Mouse (Mus musculus): ENCODE results near the gene Zbtb34. TPM values are rescaled to one million over a fixed set of nuclear protein-coding genes. Genes with fewer than 3 reads are reported as not detected.

Zbtb34 gene
- polyA plus RNA-seq, 1 experiment from 2014 or later = 1.1 TPM

DNA sequence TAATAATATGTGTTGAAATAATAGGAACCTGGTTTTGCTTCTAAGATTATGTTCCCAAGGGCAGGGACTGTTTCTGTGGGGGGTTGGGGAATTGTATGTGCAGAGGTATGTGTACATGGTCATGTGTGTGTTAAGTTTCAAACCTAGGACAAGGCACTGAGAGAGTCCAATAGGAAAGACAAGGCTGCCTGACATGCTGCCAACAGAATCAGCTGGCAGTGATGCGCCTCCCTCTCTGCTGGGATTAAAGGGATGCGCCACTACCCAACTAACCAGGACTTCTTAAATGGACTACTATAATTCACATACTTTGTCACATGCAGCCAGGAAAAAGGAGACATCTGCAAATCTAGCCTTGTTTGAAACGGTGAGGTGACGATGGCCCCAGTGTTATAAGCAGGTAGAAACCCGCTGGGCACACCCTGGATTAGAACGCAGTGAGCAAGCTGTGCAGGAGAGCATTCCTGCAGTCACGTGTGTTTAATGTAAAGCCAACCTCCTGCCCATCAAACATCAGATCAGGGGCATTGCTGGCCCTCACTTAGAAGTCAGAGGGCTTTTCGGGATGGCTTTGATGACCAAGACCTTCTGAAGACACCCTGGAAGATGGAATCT lies 4.0 kb upstream of the Zbtb34 start:
- Histone ChIP-seq H3K27me3 (ENCODE audit: insufficient read depth, low read length) (no peaks in the 10 kb centered on the region), H3K4me2 (ENCODE audit: low read depth, low read length) (no peak overlapping the region), H3K9me3 (ENCODE audit: low read length) (no peaks in the 10 kb centered on the region), H3K27ac (ENCODE audit: low read depth) (no peak overlapping the region), H3K36me3 (replicated peaks; ENCODE audit: insufficient read depth, low read length) (no peaks in the 10 kb centered on the region), H3K4me3 (ENCODE audit: low read depth, low read length) (no peak overlapping the region), H3K4me1 (ENCODE audit: insufficient read depth) (peaks cover 9% of the 10 kb centered on the region; the same call in 1 of the 2 replicates), H3K9ac (replicated peaks) (no peak overlapping the region)
- TF ChIP-seq CTCF (IDR thresholded peaks at IDR 0.05; ENCODE audit: low read depth) = no peak
- TF ChIP-seq EP300 (IDR thresholded peaks at IDR 0.05; ENCODE audit: low read depth) = no peak
- DNase-seq = no peak
- no peak for ATAC-seq
- WGBS (ENCODE audit: insufficient replicate concordance) = 59% methylated on average over 8 of the region's 8 CpGs

DNA sequence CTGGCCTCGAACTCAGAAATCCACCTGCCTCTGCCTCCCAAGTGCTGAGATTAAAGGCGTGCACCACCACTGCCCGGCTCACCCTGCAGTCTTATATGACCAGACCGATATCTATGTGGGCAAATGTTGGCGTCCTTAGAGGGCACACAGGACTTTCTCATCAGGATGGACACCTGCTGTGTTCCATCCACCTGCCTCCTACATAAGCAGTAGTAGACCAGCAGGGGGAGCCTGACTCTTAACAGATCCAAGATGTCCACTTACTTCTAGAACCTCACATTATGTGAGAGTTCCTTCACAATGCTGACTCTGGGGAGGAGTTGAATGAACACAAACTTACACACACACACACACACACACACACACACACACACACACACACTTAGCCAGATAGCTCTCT lies 1.8 kb upstream of the Zbtb34 start:
- no peak overlapping the region for H3K4me2 ChIP-seq (ENCODE audit: low read depth, low read length)
- H3K27me3 ChIP-seq (ENCODE audit: insufficient read depth, low read length) = no peaks in the 10 kb centered on the region
- ATAC-seq (no peak), DNase-seq (peak; percentile 61)
- TF ChIP-seq CTCF (IDR thresholded peaks at IDR 0.05; ENCODE audit: low read depth) (peak; percentile 81), EP300 (IDR thresholded peaks at IDR 0.05; ENCODE audit: low read depth) (no peak)
- no peak overlapping the region for H3K9ac ChIP-seq (replicated peaks)
- peaks cover 19% of the 10 kb centered on the region for H3K4me1 ChIP-seq (ENCODE audit: insufficient read depth)
- H3K27ac ChIP-seq (ENCODE audit: low read depth) = no peak overlapping the region
- no peak overlapping the region for H3K4me3 ChIP-seq (ENCODE audit: low read depth, low read length)
- no peaks in the 10 kb centered on the region for H3K9me3 ChIP-seq (ENCODE audit: low read length)
- no peaks in the 10 kb centered on the region for H3K36me3 ChIP-seq (replicated peaks; ENCODE audit: insufficient read depth, low read length)
- 50% methylated on average over 5 of the region's 5 CpGs for WGBS (ENCODE audit: insufficient replicate concordance)

DNA sequence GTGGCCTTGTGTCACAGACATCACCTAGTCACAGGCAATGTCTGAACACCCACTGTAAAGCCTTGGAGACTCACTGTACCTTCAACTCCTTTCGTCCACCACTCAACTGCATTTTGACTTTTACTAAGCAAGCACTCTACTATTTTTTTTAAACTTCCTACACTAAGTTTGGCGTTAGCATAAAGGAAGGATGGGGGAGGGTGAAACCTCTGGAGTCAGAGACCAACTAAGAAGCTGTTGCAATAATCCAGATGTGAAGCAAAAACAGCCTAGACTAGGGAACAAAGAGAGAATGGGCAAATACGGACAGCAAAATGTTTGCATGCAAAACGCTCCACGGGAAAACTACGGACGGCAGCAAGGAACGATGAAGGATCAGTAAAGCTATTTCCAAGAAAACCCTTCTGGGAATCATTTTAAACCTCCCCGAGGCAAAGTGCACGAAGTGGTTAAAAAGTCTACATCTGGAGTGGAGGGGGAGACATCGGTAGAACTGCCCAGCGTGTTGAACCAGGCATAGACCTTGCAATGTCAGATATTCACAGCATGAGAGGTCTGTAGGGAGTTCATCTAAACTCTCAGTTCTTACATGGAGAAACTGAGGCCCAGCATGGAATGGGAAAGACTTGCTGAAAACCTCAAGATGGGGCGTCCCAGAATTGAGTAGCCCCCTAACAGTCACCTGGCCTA lies 898 bp downstream of the Zbtb34 start:
- Histone ChIP-seq H3K4me3 (ENCODE audit: low read depth, low read length) (peak overlapping the region; percentile 90), H3K4me2 (ENCODE audit: low read depth, low read length) (peak overlapping the region; percentile 74), H3K36me3 (replicated peaks; ENCODE audit: insufficient read depth, low read length) (no peaks in the 10 kb centered on the region), H3K27me3 (ENCODE audit: insufficient read depth, low read length) (no peaks in the 10 kb centered on the region), H3K4me1 (ENCODE audit: insufficient read depth) (peaks cover 23% of the 10 kb centered on the region), H3K9me3 (ENCODE audit: low read length) (no peaks in the 10 kb centered on the region), H3K9ac (replicated peaks) (peak overlapping the region; percentile 94), H3K27ac (ENCODE audit: low read depth) (peak overlapping the region; percentile 90)
- TF ChIP-seq EP300 (IDR thresholded peaks at IDR 0.05; ENCODE audit: low read depth) = no peak
- no peak for TF ChIP-seq CTCF (IDR thresholded peaks at IDR 0.05; ENCODE audit: low read depth)
- DNase-seq (no peak), ATAC-seq (no peak)
- 1% methylated on average over 13 of the region's 13 CpGs for WGBS (ENCODE audit: insufficient replicate concordance)

DNA sequence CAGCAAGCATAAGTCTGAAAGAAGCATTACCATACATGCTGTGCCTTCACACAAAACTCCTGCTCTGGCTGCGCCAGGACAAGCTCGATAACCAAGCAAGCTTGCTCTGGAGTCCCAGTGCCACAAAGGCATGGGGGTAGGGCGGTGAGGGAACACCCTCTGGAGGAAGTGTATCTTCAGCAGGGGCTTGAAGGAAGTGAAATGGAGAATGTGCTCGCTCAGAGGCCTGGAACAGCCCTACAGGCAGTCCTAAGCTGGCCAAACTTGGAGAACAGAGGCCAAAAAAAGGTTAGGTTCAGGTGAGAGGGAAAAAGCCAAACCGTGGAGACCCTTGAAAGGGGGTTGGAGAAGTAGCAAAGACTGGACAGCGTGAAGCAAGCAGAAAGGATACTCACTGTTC lies 1.8 kb downstream of the Zbtb34 start:
- DNase-seq (peak; percentile 51), ATAC-seq (0 out of 2 replicates have a peak, but pooled peaks have one; percentile 14)
- peak overlapping the region; percentile 74 for H3K4me2 ChIP-seq (ENCODE audit: low read depth, low read length)
- TF ChIP-seq CTCF (IDR thresholded peaks at IDR 0.05; ENCODE audit: low read depth) (no peak), EP300 (IDR thresholded peaks at IDR 0.05; ENCODE audit: low read depth) (no peak)
- peak overlapping the region; percentile 90 for H3K4me3 ChIP-seq (ENCODE audit: low read depth, low read length)
- H3K27ac ChIP-seq (ENCODE audit: low read depth) = peak overlapping the region; percentile 90
- H3K4me1 ChIP-seq (ENCODE audit: insufficient read depth) = peaks cover 23% of the 10 kb centered on the region
- H3K9ac ChIP-seq (replicated peaks) = peak overlapping the region; percentile 94
- H3K36me3 ChIP-seq (replicated peaks; ENCODE audit: insufficient read depth, low read length) = no peaks in the 10 kb centered on the region
- 24% methylated on average over 6 of the region's 6 CpGs for WGBS (ENCODE audit: insufficient replicate concordance)
- H3K9me3 ChIP-seq (ENCODE audit: low read length) = no peaks in the 10 kb centered on the region
- H3K27me3 ChIP-seq (ENCODE audit: insufficient read depth, low read length) = no peaks in the 10 kb centered on the region

DNA sequence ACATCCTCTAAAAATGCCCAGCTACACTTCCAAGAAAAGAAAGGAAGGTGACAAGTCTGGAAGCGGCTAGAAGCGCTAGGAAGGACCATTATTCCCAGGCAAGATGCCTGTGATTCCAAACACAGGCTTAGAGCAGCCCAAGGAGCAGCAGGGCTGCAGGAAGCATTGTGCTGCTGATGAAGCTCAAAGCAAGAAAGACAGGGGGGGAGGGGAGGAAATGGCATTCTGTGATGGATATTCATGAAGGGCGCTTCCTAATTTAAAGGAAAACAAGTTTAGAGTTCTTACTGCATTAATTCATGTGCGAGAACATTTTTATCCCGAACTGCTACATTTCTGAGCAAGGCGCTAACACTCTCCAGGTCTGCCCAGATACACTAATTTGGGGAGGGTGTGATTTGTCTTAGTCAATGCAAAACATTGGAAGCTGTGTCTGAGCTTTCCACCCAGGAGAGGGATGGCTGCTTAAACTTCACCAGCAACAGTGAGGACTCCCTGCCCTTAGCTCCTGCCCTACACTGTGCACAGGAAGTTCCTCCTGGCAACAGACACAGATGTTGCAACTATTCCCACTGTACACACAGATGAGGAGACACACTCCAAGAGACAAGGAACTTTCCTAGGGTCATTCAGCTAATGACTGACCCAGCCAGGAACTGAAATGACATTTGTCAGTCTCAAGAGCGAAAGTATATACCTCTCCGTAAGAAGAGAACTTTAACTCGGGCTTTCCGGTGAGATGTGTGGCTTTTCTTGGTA lies 4.3 kb downstream of the Zbtb34 start:
- Histone ChIP-seq H3K36me3 (replicated peaks; ENCODE audit: insufficient read depth, low read length) (peaks cover 6% of the 10 kb centered on the region), H3K27ac (ENCODE audit: low read depth) (no peak overlapping the region), H3K27me3 (ENCODE audit: insufficient read depth, low read length) (no peaks in the 10 kb centered on the region), H3K9me3 (ENCODE audit: low read length) (no peaks in the 10 kb centered on the region), H3K9ac (replicated peaks) (no peak overlapping the region), H3K4me1 (ENCODE audit: insufficient read depth) (peaks cover 23% of the 10 kb centered on the region), H3K4me2 (ENCODE audit: low read depth, low read length) (no peak overlapping the region), H3K4me3 (ENCODE audit: low read depth, low read length) (no peak overlapping the region)
- WGBS (ENCODE audit: insufficient replicate concordance) = 77% methylated on average over 10 of the region's 10 CpGs
- DNase-seq (no peak), ATAC-seq (no peak)
- TF ChIP-seq EP300 (IDR thresholded peaks at IDR 0.05; ENCODE audit: low read depth) (no peak), CTCF (IDR thresholded peaks at IDR 0.05; ENCODE audit: low read depth) (no peak)

DNA sequence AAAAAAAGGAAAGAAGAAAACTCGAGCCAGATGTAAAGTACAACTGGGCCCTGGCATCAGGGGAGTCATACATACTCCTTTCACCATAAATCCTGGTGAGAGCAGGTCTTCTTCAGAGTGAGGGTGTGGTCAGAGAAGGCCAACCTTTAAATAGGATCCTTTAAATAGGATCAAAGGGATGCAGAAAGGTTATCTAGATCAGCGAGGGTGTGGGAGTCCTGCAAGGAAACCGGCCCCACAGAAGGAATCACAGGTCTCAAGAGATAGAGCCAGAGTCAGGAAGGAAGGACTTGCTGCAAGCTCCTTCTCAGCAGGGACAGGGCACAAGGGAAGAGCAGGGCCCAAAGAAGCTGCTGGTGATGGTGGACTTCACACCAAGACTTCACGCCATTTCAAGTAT lies 13.7 kb downstream of the Zbtb34 start:
- Histone ChIP-seq H3K4me1 (ENCODE audit: insufficient read depth) (no peaks in the 10 kb centered on the region), H3K36me3 (replicated peaks; ENCODE audit: insufficient read depth, low read length) (peaks cover 16% of the 10 kb centered on the region), H3K9ac (replicated peaks) (no peak overlapping the region), H3K4me3 (ENCODE audit: low read depth, low read length) (no peak overlapping the region), H3K27ac (ENCODE audit: low read depth) (no peak overlapping the region), H3K27me3 (ENCODE audit: insufficient read depth, low read length) (no peaks in the 10 kb centered on the region), H3K4me2 (ENCODE audit: low read depth, low read length) (no peak overlapping the region), H3K9me3 (ENCODE audit: low read length) (no peaks in the 10 kb centered on the region)
- 67% methylated on average over 4 of the region's 4 CpGs for WGBS (ENCODE audit: insufficient replicate concordance)
- DNase-seq (no peak), ATAC-seq (no peak)
- TF ChIP-seq EP300 (IDR thresholded peaks at IDR 0.05; ENCODE audit: low read depth) = no peak
- TF ChIP-seq CTCF (IDR thresholded peaks at IDR 0.05; ENCODE audit: low read depth) = no peak

Measured in liver, postnatal 0 days (tissue).